Mouse (Mus musculus): ENCODE results near the gene Gm5431.

- TF ChIP-seq POLR2A (IDR thresholded peaks at IDR 0.05; ENCODE audit: borderline replicate concordance, low read depth, low read length), result no peak
- no peak for TF ChIP-seq CTCF (IDR thresholded peaks at IDR 0.05; ENCODE audit: low read depth, low read length)
These were observed 57.7 kb downstream of the Gm5431 start for GRCm38 (mm10) chr11:48844309-48844708.

Data from bone marrow macrophage, adult 2 months (primary cell).